Mouse (Mus musculus) cerebellum, adult 2 months (tissue): Measurements from ENCODE around the gene Daam1. TPM values are rescaled to one million over a fixed set of nuclear protein-coding genes. Genes with fewer than 3 reads are reported as not detected.

Experiments
- DNase-seq, 2 experiments: peaks; one replicate each; pipeline ENCODE4 v3.0.0; 2021
- H3K27ac ChIP-seq: fragments of 200-500 bp; 2 replicates; pipeline ENCODE4 v1.5.1; 2012; ENCODE audit warnings: low read length, control low read depth, inconsistent platforms; ENCODE audit not compliant: insufficient read depth
- H3K27me3 ChIP-seq: fragments of 200-500 bp; 2 replicates; pipeline ENCODE4 v1.6.1; 2012; ENCODE audit warnings: inconsistent platforms, mild to moderate bottlenecking, low read length, moderate library complexity; ENCODE audit not compliant: control insufficient read depth, insufficient read depth
- H3K4me1 ChIP-seq: fragments of 200-500 bp; 2 replicates; pipeline ENCODE4 v1.6.1; 2011; ENCODE audit warnings: low read length; ENCODE audit not compliant: control insufficient read depth, insufficient read depth
- H3K4me3 ChIP-seq: fragments of 200-500 bp; replicated peaks from 2 replicates; pipeline ENCODE3; 2011; ENCODE audit warnings: mild to moderate bottlenecking, low read depth, low read length, control low read depth; ENCODE audit not compliant: insufficient read depth
- CTCF ChIP-seq: fragments of 200-500 bp; IDR thresholded peaks from 2 replicates; pipeline ENCODE4 v1.5.1; 2011; ENCODE audit warnings: low read depth, mild to moderate bottlenecking, control low read depth, low read length, moderate library complexity, borderline replicate concordance; ENCODE audit not compliant: insufficient read depth
- POLR2A ChIP-seq: fragments of 200-500 bp; IDR thresholded peaks from 2 replicates; pipeline ENCODE4 v1.6.1; 2011; ENCODE audit warnings: low read length, control low read depth, borderline replicate concordance; ENCODE audit not compliant: insufficient read depth
- WGBS: fragments of 180-500 bp; shearing (Covaris S2); methylation state at CpG from one replicate; pipeline ENCODE4 v1.1.7; 2018; 5-methylcytosine and 5-hydroxymethylcytosine counted together
- polyA plus RNA-seq: library from polyadenylated mRNA; depleted of rRNA; stranded (reverse); fragments of >200 nt; gene quantifications from 2 replicates; pipeline ENCODE4 v1.2.3, GENCODE M21; 2012

Daam1 gene
- polyA plus RNA-seq, 1 experiment: 31.2 TPM

- DNase-seq: no peak
- no peak overlapping the region for H3K27ac ChIP-seq
- no peak overlapping the region for H3K4me3 ChIP-seq
- no peaks in the 10 kb centered on the region for H3K4me1 ChIP-seq
- 59% methylated on average over 13 of the region's 13 CpGs for WGBS
- H3K27me3 ChIP-seq: no peaks in the 10 kb centered on the region
- TF ChIP-seq POLR2A (no peak), CTCF (no peak)
Measured at GRCm38 (mm10) chr12:72013711-72014354, 183.0 kb downstream of the Daam1 start.

- WGBS: 52% methylated on average over 10 of the region's 10 CpGs
- Histone ChIP-seq H3K27ac (no peak overlapping the region), H3K4me1 (no peaks in the 10 kb centered on the region), H3K4me3 (no peak overlapping the region), H3K27me3 (no peaks in the 10 kb centered on the region)
- TF ChIP-seq POLR2A (no peak), CTCF (no peak)
- DNase-seq: no peak
Measured at GRCm38 (mm10) chr12:72014355-72014776, 183.5 kb downstream of the Daam1 start.

DNA sequence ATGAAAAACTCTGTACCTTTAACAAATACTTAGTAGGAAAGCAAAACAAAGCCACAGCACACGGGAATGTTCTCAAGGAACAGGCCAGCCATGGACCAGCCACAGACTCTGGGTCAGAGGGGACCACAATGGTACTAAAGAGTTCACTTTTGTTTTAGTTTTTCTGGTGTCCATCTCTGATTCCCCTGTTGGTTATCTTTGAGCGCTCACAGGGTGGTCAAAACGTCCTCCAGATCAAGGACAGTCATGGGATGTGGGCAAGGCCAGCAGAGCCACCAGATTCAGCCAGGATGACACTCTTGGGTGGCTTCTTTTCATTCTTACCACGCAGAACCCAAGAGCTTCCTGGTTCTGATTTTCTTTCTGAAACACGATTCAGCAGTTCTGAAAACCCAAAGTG lies 184.4 kb downstream of the Daam1 start:
- Histone ChIP-seq H3K27me3 (no peaks in the 10 kb centered on the region), H3K27ac (no peak overlapping the region), H3K4me1 (no peaks in the 10 kb centered on the region), H3K4me3 (no peak overlapping the region)
- no peak for DNase-seq
- WGBS: 81% methylated on average over 5 of the region's 5 CpGs
- no peak for TF ChIP-seq POLR2A
- TF ChIP-seq CTCF: no peak

DNA sequence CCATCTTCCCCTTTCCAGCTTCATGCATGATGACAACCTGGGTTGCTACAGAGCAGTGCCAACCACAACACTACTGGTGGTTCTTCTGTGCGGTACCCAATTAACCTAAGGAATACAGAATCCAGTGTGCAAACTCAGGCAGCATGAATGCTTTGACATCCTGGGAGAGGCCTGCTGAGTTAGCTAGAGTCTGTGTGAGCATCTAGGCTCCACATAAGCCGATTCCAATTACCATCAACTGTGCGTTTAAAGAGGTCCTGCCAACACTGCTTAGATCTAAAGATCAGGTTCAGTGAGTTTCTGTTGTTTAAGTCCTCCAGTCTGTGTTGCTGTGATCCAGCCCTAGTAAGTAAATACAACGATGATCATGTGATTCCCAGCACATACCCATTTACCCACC lies 189.4 kb downstream of the Daam1 start:
- Histone ChIP-seq H3K4me3 (no peak overlapping the region), H3K4me1 (no peaks in the 10 kb centered on the region), H3K27ac (no peak overlapping the region), H3K27me3 (no peaks in the 10 kb centered on the region)
- DNase-seq: no peak
- TF ChIP-seq POLR2A: no peak
- TF ChIP-seq CTCF: no peak
- WGBS: 38% methylated on average over 4 of the region's 4 CpGs

DNA sequence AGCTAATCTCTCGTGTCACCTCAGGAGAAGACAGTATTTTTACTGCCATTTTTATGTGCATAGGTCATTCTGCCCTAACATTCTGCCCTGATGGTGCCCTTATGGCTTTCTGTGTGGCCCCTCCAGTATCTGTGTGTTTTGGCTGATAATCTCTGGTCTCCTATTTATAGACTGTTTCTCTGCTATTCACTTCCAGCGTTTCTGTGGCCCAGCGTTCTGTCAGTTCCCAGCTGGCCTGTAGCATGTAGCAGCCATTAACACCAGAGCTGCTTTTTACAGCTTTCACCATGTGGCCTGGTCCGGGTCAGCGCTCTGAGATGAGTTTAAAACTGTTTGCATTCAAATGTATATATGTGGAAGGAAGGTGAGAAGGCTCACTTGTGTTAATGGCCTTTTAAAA lies 190.7 kb downstream of the Daam1 start:
- no peak for DNase-seq
- Histone ChIP-seq H3K27me3 (no peaks in the 10 kb centered on the region), H3K27ac (no peak overlapping the region), H3K4me3 (no peak overlapping the region), H3K4me1 (no peaks in the 10 kb centered on the region)
- 52% methylated on average over 5 of the region's 5 CpGs for WGBS
- TF ChIP-seq CTCF: no peak

- DNase-seq: no peak
- Histone ChIP-seq H3K4me3 (no peak overlapping the region), H3K27ac (no peak overlapping the region), H3K4me1 (no peaks in the 10 kb centered on the region), H3K27me3 (no peaks in the 10 kb centered on the region)
- TF ChIP-seq POLR2A (no peak), CTCF (no peak)
- 97% methylated on average over 3 of the region's 3 CpGs for WGBS
Measured at GRCm38 (mm10) chr12:72022790-72023189, 191.9 kb downstream of the Daam1 start.

DNA sequence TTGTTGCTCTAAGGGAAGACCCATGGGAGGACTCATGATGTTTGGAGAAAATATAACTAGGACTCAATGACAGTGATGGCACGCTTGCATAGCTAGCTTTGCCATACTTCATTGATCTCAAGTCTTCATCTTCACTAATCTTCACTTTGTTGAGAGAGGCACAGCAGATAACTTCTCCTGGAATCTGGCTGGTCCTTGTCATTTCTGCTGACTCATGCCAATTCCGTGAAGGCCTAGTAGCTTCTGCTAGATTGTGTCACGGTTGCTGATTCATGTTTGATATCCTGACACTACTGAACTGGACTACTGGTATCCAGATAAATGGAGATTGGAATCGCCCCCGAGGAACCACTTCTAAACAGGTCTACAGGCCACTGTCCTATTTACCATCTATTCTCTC lies 192.7 kb downstream of the Daam1 start:
- Histone ChIP-seq H3K4me1 (no peaks in the 10 kb centered on the region), H3K27ac (no peak overlapping the region), H3K4me3 (no peak overlapping the region), H3K27me3 (no peaks in the 10 kb centered on the region)
- DNase-seq: no peak
- 96% methylated on average over 5 of the region's 5 CpGs for WGBS
- TF ChIP-seq CTCF: no peak
- no peak for TF ChIP-seq POLR2A

GRCm38 (mm10) chr12:72025275-72025795 lies 194.5 kb downstream of the Daam1 start:
- 20% methylated on average over 6 of the region's 6 CpGs for WGBS
- Histone ChIP-seq H3K27me3 (no peaks in the 10 kb centered on the region), H3K4me1 (no peaks in the 10 kb centered on the region), H3K4me3 (no peak overlapping the region), H3K27ac (no peak overlapping the region)
- DNase-seq: no peak
- TF ChIP-seq CTCF: no peak
- TF ChIP-seq POLR2A: no peak
